Mouse (Mus musculus) T-helper 17 cell (primary cell): ENCODE measurements around the gene Dctpp1.

Experiments used
- in situ Hi-C, 2 experiments: fragments of 300-600 bp; cut with MboI, MseI; formaldehyde crosslinking; loops; 1 replicate in 1 of 2; 2 replicates in 1 of 2; pipeline ENCODE4 v1.15.1; 2025; ENCODE audit warnings: high pct_unique_total_duplicates in 2 of 2

Dctpp1 gene

DNA sequence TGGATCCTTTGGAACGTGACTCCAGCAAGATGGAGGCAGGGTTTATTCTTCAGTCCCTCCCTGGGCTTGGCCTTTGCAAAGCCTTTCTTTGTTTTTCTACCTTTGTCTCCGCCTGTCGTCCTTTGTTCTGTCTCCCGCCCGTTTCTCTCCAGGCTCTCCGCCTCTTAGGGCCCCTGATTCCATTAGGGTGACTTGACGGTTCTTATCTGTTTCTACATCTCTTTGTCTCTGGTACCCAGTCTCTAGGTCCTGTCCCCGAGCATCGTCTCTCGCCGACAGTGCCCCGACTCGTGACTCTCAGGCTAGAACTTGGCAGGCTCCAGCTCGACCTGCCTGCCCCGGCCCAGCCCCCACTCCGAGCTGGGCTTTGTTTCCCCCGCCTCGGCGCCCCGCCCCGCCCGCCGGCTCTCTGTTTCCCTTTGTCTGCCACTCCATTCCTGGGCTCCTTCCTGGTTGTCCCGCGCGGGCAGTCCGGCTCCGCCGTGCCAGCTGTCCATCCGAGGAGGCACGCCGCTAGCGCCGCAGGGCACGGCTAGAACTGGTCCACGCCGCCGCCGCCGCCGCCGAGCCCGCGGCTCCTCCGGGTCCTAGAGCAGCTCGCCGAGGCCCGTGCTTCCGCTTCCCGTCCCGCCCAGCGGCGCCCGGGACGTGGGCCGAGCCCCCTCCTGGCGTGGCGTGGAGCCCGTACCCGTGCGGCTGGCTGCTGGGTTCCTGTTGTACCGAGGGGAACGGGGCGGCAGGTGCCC is 27.7 kb downstream of the Dctpp1 start, which contains the start of the genes Zfp553 and Sept1:
TSS of gene Zfp553 (plus strand) at position 440 of the 746 bp plus-strand sequence.
TSS of gene Sept1 (minus strand) at position 509 of the 746 bp plus-strand sequence.
- in situ Hi-C loops = loop anchor here (5.0 to 25.0 kb wide), 2 partner anchors 1155 to 1180 kb away; no protein-coding TSS in a partner anchor

DNA sequence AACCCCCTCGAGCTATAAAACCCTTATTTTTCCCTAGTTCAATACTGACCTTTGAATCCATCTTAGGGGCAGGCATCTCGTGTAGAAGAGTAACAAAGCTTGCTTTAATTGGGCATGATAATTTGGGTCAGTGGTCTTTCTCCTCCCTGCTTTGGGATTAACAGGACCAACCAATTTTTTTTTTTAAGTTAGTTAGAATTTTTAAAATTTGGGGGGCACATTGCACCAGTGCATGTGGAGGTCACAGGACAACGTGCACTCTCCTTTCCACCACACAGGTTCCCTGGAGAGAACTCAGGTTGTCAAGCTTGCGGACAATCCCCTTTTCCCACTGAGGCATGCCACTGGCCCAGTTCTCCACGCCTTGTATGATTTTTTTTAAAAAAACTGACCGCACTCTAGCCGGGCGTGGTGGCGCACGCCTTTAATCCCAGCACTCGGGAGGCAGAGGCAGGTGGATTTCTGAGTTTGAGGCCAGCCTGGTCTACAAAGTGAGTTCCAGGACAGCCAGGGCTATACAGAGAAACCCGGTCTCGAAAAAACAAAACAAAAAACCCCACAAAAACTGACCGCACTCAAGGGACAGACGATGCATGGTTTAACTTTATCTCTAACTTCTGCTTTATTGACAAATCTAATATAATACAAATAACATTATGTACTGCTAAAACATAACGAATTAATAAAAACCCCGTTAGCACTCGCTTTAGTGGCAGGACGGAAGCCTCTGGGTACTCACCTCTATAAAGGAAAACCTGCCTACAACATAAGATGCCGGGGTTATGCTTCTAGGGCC is 28.5 kb downstream of the Dctpp1 start:
- in situ Hi-C loops = loop anchor here (5.0 to 25.0 kb wide), 2 partner anchors 1155 to 1180 kb away; no protein-coding TSS in a partner anchor

- in situ Hi-C loops = loop anchor here (5.0 to 25.0 kb wide), 2 partner anchors 1156 to 1181 kb away; no protein-coding TSS in a partner anchor
These were observed 29.1 kb downstream of the Dctpp1 start for GRCm38 (mm10) chr7:127231376-127231775.

- in situ Hi-C loops = loop anchor here in 1 of 2 experiments (25.0 kb wide), 1 partner anchor 1159 kb away; no protein-coding TSS in a partner anchor
These were observed 31.8 kb downstream of the Dctpp1 start for GRCm38 (mm10) chr7:127228615-127229303.

DNA sequence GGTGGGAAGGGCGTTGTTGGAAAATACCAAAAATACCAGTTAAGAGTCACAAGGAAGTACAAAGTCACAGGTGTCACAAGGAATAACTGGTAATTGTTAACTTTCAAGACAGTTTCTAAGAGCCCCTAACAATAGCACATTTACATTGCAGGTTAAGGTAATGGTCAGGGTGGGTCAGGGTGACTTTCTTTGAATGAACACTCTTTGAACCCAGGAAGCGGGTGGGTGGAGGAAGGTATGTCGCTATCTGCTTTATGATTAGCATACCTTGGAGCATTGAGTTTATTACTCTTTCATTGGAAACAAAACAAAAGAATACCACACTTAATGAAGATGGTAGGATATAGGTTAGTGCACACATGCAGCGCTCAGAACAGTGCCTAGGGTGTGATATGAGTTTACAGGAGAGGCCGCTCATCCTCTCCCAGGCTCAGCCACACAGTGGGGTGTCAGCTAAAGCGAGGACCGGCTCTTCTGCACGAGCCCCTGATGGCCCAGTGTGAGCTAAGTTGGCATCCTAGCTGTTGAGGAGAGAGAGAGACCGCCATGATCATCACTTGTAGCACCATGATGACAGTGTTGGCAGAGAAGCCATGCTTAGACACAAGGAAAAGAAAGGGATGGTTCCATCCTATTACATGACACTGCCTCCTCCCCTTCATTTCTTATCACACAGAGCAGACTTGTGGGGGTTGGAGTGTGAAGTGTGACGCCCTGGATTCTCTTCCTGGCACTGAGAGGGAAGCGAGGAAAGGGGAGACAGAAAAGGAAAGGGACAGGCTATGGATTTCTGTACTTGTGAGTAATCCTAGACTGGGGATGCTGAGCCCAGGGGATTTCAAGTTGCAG is 35.1 kb downstream of the Dctpp1 start:
- in situ Hi-C loops = loop anchor here in 1 of 2 experiments (25.0 kb wide), 1 partner anchor 1162 kb away; no protein-coding TSS in a partner anchor

- in situ Hi-C loops = loop anchor here in 1 of 2 experiments (25.0 kb wide), 1 partner anchor 1163 kb away; no protein-coding TSS in a partner anchor
These were observed 35.9 kb downstream of the Dctpp1 start for GRCm38 (mm10) chr7:127224616-127225015.

DNA sequence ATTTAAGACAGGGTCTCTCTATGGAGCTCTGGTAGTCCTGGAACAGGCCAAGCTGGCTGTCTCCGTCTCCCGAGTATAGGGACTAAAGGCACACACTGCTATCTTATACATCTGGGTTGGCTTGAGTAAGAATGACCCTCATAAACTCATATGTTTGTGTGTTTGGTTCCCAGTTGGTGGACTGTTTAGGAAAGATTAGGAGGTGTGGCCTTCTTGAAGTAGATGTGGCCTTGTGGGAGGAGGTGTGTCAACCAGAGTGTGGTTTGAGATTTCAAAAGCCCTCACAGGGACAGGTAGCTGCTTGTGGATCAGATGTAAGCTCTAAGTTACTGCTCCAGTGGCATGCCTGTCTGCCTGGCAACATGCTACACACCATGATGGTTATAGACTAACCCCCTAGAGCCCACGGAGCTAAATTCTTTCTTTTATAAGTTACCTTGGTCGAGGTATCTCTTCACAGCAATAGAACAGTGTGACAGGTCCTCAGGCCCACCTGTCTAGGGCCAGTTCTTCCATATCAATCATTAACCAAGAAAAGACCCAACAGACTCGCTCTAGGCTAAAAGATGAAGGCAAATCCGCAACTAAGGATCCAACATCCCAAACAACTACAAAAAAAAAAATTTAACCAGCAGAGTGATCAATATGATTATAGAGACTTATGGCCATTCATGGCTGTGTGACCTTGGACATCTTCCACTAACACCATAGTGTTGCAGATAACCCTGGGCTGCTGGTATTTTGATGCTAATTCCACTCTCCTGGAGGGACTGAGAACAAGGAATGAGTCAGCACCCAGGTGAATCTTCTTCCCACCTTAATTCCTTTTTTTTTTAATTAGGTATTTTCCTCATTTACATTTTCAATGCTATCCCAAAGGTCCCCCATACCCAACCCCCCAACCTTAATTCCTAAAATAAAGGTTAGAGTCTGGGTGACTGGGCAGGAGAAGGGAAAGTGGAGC is 36.7 kb downstream of the Dctpp1 start:
- in situ Hi-C loops = no loop called here

DNA sequence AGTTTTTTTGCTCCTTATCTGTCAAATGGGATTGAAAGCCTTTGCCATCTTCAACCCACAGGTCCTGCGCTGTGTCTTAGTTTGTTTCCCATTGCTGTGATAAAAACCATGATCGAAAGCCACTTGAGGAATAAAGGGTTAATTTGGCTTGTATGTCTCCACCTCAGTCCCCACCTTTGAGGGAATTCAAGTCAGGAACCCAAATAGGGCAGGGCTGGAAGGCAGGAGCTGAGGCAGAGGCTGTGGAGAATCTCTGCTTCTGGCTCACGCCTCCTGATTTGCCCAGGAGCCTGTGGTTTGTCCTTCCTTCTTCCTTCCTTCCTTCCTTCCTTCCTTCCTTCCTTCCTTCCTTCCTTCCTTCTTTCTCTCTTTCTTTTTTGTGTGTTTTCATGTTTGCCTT is 37.4 kb downstream of the Dctpp1 start:
- in situ Hi-C loops = no loop called here

- in situ Hi-C loops = no loop called here
These were observed 40.1 kb downstream of the Dctpp1 start for GRCm38 (mm10) chr7:127220440-127220839.

GRCm38 (mm10) chr7:127218670-127219069 is 41.8 kb downstream of the Dctpp1 start:
- in situ Hi-C loops = loop anchor here in 1 of 2 experiments (10.0 kb wide), 3 partner anchors 424 to 1734 kb away; partner anchors contain the start of genes Atxn2l, Fam57b and Ppp4c

DNA sequence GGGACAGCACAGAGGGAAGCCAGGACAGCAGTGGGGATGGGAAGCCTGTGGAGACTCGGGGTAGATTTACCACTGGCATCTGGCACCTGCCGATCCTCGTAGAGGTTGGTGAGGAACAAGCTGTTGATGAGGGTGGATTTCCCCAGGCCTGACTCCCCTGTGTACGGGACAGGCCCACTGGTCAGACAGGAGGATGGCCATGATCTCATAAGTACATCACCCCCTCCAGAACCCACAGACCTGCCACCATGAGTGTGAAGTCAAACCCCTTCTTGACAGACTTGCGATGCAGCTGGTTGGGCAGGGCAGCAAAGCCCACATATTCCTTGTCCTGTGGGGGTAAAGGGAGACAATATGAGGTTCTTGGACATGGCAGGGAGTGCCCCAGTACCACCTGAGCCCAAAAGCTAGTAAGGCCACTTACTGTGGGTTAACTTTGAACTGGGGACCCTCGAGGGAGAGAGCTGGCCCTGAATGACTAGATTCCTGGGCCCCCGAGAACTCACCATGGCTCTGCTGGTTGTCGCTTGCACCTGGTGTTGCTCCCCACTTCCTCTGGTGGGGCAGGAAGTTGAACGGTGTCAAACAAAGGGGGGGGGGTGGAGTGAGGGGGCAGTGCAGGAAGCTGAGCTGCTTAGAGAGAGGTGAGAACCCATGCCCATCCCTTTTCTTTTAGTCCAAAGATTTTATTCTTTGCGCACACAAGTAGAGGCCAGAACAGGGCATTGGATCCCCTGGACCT is 42.4 kb downstream of the Dctpp1 start:
- in situ Hi-C loops = loop anchor here in 1 of 2 experiments (10.0 kb wide), 3 partner anchors 423 to 1733 kb away; partner anchors contain the start of genes Atxn2l, Fam57b and Ppp4c

- in situ Hi-C loops = loop anchor here in 1 of 2 experiments (10.0 kb wide), 3 partner anchors 423 to 1733 kb away; partner anchors contain the start of genes Atxn2l, Fam57b and Ppp4c
These were observed 43.0 kb downstream of the Dctpp1 start for GRCm38 (mm10) chr7:127217475-127217874.

- in situ Hi-C loops = loop anchor here in 1 of 2 experiments (10.0 kb wide), 3 partner anchors 422 to 1732 kb away; partner anchors contain the start of genes Atxn2l, Fam57b and Ppp4c
These were observed 44.2 kb downstream of the Dctpp1 start for GRCm38 (mm10) chr7:127216307-127216706.

GRCm38 (mm10) chr7:127214981-127215871 is 45.3 kb downstream of the Dctpp1 start:
- in situ Hi-C loops = loop anchor here in 1 of 2 experiments (10.0 kb wide), 3 partner anchors 420 to 1730 kb away; partner anchors contain the start of genes Atxn2l, Fam57b and Ppp4c

GRCm38 (mm10) chr7:127214521-127214920 is 46.0 kb downstream of the Dctpp1 start:
- in situ Hi-C loops = loop anchor here in 1 of 2 experiments (10.0 kb wide), 3 partner anchors 420 to 1730 kb away; partner anchors contain the start of genes Atxn2l, Fam57b and Ppp4c

- in situ Hi-C loops = loop anchor here in 1 of 2 experiments (10.0 kb wide), 3 partner anchors 419 to 1729 kb away; partner anchors contain the start of genes Atxn2l, Fam57b and Ppp4c
These were observed 46.6 kb downstream of the Dctpp1 start for GRCm38 (mm10) chr7:127213930-127214329.
